In genomic region chr5:73651061-73651854, GRCm38 (mm10) we compare ENCODE assay signal across 8 mouse cellular contexts. TPM values are rescaled to one million over a fixed set of nuclear protein-coding genes. Genes with fewer than 3 reads are reported as not detected.
A peak's percentile ranks its signal among the peaks of the same experiment; 100 is the strongest.
DNase-seq lines count a peak whose midpoint lies in the region; ATAC-seq and TF ChIP-seq lines count a peak whose summit lies in the region.

TSS of gene Spata18 (plus strand) at chr5:73651379.

- H3K27me3 ChIP-seq in heart, embryonic 15.5 days = peaks cover 67% of the 10 kb centered on the region
- peaks cover 56% of the 10 kb centered on the region for H3K27me3 ChIP-seq in limb, embryonic 12.5 days
- peaks cover 33% of the 10 kb centered on the region for H3K27me3 ChIP-seq in myocyte (ENCODE audit: control insufficient read depth, insufficient read depth, insufficient read length)

- H3ac ChIP-seq in myocyte (ENCODE audit: control insufficient read depth, insufficient read length) = peak within 1 kb of the TSS; percentile 31

- H3K4me2 ChIP-seq in heart, embryonic 15.5 days = peak within 1 kb of the TSS; percentile 99
- H3K4me2 ChIP-seq in limb, embryonic 12.5 days = peak within 1 kb of the TSS; percentile 98
- H3K4me2 ChIP-seq in myocyte (ENCODE audit: low read depth) = peak within 1 kb of the TSS; percentile 89

- ATAC-seq in heart, embryonic 15.5 days (replicated peaks; ENCODE audit: insufficient number of reproducible peaks, insufficient read depth, low FRiP score, low read depth) = no peak
- ATAC-seq in limb, embryonic 12.5 days (ENCODE audit: insufficient number of reproducible peaks, insufficient read depth, low FRiP score, low TSS enrichment, low read depth) = peak; percentile 35; the same call in 1 of the 2 replicates

- intact Hi-C loops in left cerebral cortex, postnatal 4 days (cut with DNase I) = no loop called here

- peaks cover 6% of the 10 kb centered on the region for H3K79me2 ChIP-seq in myocyte (ENCODE audit: control insufficient read depth, insufficient read depth)

- peaks cover 29% of the 10 kb centered on the region for H3K4me1 ChIP-seq in heart, embryonic 15.5 days (replicated peaks)
- H3K4me1 ChIP-seq in limb, embryonic 12.5 days (replicated peaks) = peaks cover 40% of the 10 kb centered on the region

- H3K9me3 ChIP-seq in heart, embryonic 15.5 days (replicated peaks) = no peaks in the 10 kb centered on the region
- H3K9me3 ChIP-seq in limb, embryonic 12.5 days = no peaks in the 10 kb centered on the region

- peak within 1 kb of the TSS; percentile 51 for H3K9ac ChIP-seq in heart, embryonic 15.5 days
- H3K9ac ChIP-seq in limb, embryonic 12.5 days (replicated peaks) = peak within 1 kb of the TSS; percentile 58

- peak within 1 kb of the TSS; percentile 65 for H3K4me3 ChIP-seq in heart, embryonic 15.5 days
- H3K4me3 ChIP-seq in limb, embryonic 12.5 days (replicated peaks) = peak within 1 kb of the TSS; percentile 55
- H3K4me3 ChIP-seq in myocyte = peak within 1 kb of the TSS; percentile 19

- TF ChIP-seq POLR2A in brain, embryonic 14.5 days (IDR thresholded peaks at IDR 0.05; ENCODE audit: borderline replicate concordance, extremely low read depth, insufficient read depth, insufficient read length, poor library complexity, severe bottlenecking) = no peak
- no peak for TF ChIP-seq POLR2A in myocyte (IDR thresholded peaks at IDR 0.05; ENCODE audit: insufficient read length, low read depth)

- H3K27ac ChIP-seq in heart, embryonic 15.5 days = no peak within 1 kb of the TSS
- H3K27ac ChIP-seq in limb, embryonic 12.5 days = no peak within 1 kb of the TSS

- TF ChIP-seq CTCF in brain, embryonic 14.5 days (IDR thresholded peaks at IDR 0.05; ENCODE audit: borderline replicate concordance, extremely low read depth, insufficient read depth, insufficient read length) = no peak

- WGBS in heart, embryonic 15.5 days = under 1% methylated on average over 57 of the region's 57 CpGs
- WGBS in limb, embryonic 12.5 days = under 1% methylated on average over 57 of the region's 57 CpGs

- no peaks in the 10 kb centered on the region for H3K36me3 ChIP-seq in heart, embryonic 15.5 days
- no peaks in the 10 kb centered on the region for H3K36me3 ChIP-seq in limb, embryonic 12.5 days
- no peaks in the 10 kb centered on the region for H3K36me3 ChIP-seq in myocyte (ENCODE audit: control insufficient read depth, insufficient read depth)

- peak; percentile 39 for DNase-seq in left cerebral cortex, postnatal 4 days
- no peak for DNase-seq in left cerebral cortex, adult 11 months (ENCODE audit: low spot score)
- DNase-seq in brain, embryonic 14.5 days (ENCODE audit: low read depth) = peak; percentile 43
- DNase-seq in layer of hippocampus, adult 9-10 months (ENCODE audit: low spot score) = no peak
- DNase-seq in frontal cortex, postnatal 36 days (ENCODE audit: low spot score in 2 of 2) = no peak

TF ChIP-seq in myocyte, 11 proteins besides CTCF, POLR2A, EP300 and RAD21:
- TF ChIP-seq CEBPB (IDR thresholded peaks at IDR 0.05; ENCODE audit: insufficient read depth, poor library complexity, severe bottlenecking) (no peak), MYOD1 (IDR thresholded peaks at IDR 0.05; ENCODE audit: control insufficient read depth in 1 of 3, insufficient read length in 2 of 3, low read depth in 2 of 3) (no peak), TCF12 (IDR thresholded peaks at IDR 0.05; ENCODE audit: insufficient read depth, poor library complexity, severe bottlenecking) (no peak), USF1 (IDR thresholded peaks at IDR 0.05; ENCODE audit: low read depth) (no peak), MAX (IDR thresholded peaks at IDR 0.05; ENCODE audit: low read depth) (no peak), E2F4 (IDR thresholded peaks at IDR 0.05; ENCODE audit: insufficient read depth) (no peak), REST (IDR thresholded peaks at IDR 0.05; ENCODE audit: insufficient read depth, insufficient read length) (no peak), POLR2AphosphoS2 (IDR thresholded peaks at IDR 0.05; ENCODE audit: insufficient read length, low read depth) (no peak), MYOG (IDR thresholded peaks at IDR 0.05; ENCODE audit: control insufficient read depth in 1 of 3, insufficient read depth in 1 of 3, insufficient read length in 2 of 3, low read depth in 2 of 3) (no peak), SRF (IDR thresholded peaks at IDR 0.05; ENCODE audit: control insufficient read depth, insufficient read length, low read depth) (no peak), TCF3 (IDR thresholded peaks at IDR 0.05; ENCODE audit: insufficient read length, low read depth) (no peak)

RNA-seq across cellular contexts. Expression of gene Spata18, which starts in this region (rescaled TPM):
- total RNA-seq in left cerebral cortex, postnatal 4 days (2021) = 1 to 10 TPM; 1.3 to 1.7 TPM
- 0.58 and 1.7 TPM in 2 replicates for polyA plus RNA-seq in brain, embryonic 14.5 days (2012; rRNA removed)
- polyA plus RNA-seq in heart, embryonic 15.5 days (2015; fragmentation: Nextera tagmentation; extraction: Ambion mirVana) = 0.68 and 0.76 TPM in 2 replicates
- 1.9 and 2.0 TPM in 2 replicates for polyA plus RNA-seq in limb, embryonic 12.5 days (2016; fragmentation: Nextera tagmentation; extraction: Ambion mirVana)
- polyA plus RNA-seq in myocyte (2012; fragmentation: generic; extraction: Trizol) = not detected

Comparison
In these comparisons a context has a peak if more than half of its experiments do, and no peak if none do; other contexts are left out.
1. DNase-seq: peak in left cerebral cortex, postnatal 4 days (single experiment) and brain, embryonic 14.5 days (single experiment); none in left cerebral cortex, adult 11 months (single experiment), layer of hippocampus, adult 9-10 months (single experiment) and frontal cortex, postnatal 36 days (0 of 2).
2. Peak in every context shown above with its lines, with median percentiles within 50 percentile points of each other: H3K4me2 ChIP-seq and H3K4me3 ChIP-seq.